Mouse (Mus musculus) cerebellum, adult 9-11 months (tissue): ENCODE results near the gene Krtap21-1.

Experiments used
- DNase-seq: peaks from one replicate; pipeline ENCODE4 v3.0.0; 2022

Gene Krtap21-1

DNA sequence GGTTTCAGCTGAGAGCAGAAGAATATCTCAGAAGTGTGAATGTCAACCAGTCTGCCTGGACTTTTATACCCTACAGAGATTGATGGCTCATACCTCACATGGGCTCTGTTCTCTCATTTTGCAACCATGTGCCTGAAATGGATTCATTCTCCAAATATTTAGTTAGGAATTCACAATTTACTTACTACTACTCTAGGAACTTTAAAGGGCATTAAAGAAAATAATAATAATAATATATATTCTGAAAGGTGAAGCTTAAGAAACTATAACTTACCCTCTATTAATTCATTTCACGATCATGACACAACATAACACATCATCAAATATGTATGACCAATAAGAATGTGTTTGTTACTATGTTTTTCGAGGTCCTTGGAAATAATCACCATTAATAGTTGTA, at the start of gene Krtap21-1:
Krtap21-1 (minus strand) TSS at position 101 of the 400 bp plus-strand sequence.
- no peak for DNase-seq

DNA sequence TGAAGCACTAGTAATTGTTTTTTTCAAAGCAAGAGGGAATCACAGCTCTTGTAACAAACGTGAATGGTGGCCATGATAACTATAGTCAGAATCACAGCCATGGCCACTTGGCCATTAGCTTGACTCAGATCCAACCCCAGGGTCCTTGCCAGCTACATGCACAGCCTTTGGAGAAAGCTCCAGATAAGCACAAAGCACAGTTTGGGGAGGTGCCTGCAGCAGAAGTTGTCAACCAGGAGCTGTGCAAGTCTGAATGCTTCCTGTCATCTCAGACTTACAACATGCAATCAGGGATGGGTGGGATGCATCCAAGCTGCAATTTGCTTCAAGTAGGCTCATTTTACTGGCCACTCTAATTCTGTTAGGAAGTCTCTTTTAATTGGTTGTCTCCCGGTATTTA, 25.9 kb upstream of the Krtap21-1 start:
- no peak for DNase-seq

DNA sequence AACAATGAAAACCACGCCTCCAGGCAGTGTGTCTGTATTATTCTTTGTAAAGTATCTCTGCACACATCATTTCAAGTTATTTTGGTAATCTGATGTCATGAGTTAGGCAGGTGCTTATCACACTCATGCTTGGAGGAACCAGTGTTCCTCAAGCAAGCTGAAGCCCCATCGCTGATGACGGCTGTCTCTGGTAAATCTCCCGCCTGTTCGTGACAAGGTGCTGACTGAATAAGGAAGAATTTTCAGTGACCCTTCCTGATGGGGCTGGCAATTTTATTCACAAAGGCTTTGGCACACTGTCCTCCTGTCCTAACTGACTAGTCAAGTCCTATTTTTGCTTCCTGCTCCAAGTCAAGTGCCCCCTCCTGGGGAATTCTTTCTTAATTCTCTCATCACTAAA, 21.6 kb upstream of the Krtap21-1 start:
- DNase-seq: no peak

DNA sequence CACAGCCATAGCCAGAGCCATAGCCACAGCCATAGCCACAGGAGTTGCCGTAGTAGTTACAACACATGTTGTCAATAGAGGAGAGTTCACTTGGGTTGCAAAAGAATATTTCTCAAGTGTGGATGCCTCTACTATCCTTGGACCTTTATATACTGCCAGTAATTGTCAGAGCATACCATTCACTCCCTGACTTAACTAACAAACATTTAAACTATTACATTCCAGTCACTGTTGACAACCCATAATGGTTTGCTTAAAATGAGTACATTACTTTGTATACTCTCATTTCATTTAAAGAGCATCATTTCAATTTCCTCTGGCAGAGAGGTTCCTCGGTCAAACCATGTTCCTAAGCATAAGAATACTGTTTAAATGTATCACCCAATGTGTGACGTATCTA, 16.3 kb upstream of the Krtap21-1 start, which contains the start of gene Krtap6-2:
Krtap6-2 (minus strand) TSS at position 101 of the 400 bp plus-strand sequence.
- no peak for DNase-seq

DNA sequence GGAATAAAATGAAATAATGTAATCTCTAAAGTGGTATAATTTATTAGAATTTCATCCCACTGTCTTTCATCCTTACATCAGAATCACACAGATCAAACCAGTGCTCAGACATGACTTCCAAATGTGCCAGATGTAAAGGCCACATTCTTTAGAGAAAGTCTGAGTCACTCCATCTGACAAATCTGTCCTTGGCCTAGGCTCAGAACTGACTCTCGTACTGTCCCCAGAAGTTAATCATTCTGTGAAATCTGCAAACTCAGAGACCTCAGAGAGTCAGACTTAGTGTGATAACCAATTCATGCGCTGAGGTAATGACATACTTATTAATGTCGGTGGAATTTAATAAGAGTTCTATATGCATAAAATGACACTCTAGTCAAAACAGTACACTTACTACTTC, 12.6 kb upstream of the Krtap21-1 start:
- no peak for DNase-seq

DNA sequence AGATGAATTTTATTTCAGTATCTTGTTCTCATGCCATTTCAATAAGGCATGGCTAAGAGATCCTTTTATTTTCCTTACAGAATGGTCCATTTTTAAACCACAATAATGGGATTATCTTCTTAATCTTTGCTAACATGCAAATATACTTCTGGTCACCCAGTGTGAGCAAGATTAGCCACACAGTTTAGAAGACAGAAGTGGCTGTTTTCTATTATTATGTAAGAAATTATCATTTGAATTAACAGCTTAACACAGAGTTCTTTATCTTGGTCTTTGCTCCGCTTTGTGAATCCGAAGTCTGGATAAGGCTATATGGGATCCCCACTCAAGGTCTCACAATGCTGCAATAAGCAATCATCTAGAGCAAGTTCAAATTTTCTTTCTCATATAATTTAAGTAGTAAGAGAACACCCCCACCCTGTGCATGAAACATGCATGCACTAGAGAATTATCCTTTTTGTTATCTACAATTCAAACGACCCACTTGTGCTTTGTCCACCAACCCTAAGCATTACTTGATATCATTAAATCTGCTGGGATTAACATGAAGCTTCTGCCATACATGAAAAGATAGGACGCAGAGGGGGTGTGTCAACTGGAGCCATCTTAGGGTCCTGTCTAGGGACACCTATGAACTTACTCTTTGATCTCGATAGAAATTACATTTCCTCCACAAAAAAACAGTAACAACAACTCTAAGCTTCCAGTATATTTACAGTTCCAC, 6.8 kb upstream of the Krtap21-1 start:
- no peak for DNase-seq

DNA sequence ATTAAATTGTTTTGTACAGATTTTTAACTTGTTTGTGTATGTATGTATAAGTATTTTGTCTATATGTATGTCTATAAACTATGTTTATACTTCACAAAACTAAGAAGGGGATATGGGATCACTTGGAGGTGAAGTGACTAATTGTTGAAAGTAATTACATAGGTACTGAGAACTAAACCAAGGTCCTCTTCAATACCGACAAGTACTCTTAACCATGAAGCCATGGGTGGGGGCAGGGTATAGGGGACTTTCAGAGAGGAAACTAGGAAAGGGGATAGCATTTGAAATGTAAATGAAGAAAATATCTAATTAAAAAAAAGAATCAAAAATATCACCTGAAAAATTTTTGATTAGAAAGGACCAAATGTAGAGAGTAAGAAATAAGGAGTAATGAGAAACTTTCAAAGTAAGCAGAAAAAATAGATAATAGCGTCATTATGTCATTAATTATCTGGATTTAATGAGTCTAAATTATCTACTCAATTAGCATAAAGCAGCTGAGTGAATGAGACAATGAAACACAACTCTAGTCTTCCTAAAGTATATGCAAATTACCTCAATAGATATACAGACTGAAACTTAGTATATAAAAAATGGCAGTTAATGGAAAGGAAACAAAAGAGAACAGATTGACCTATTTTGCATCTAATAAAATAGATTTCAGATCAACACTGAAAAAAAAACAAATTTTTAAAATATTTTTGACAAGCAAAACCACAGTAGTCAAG, 30.8 kb downstream of the Krtap21-1 start:
- DNase-seq: no peak
